Mouse (Mus musculus) lung, embryonic 16.5 days (tissue): ENCODE measurements around the gene Klf3. TPM values are rescaled to one million over a fixed set of nuclear protein-coding genes. Genes with fewer than 3 reads are reported as not detected.
A peak's percentile ranks its signal among the peaks of the same experiment; 100 is the strongest.

Source experiments
- ATAC-seq: fragments of 200-750 bp; cut with Nextera tagmentation; 2 replicates; pipeline ENCODE4 v1.8.0; 2017; ENCODE audit warnings: low read depth, mild to moderate bottlenecking, moderate library complexity
- H3K27ac ChIP-seq: fragments of 300-500 bp; sonication (generic); 2 replicates; pipeline ENCODE4 v1.5.1; 2014; ENCODE audit warnings: mild to moderate bottlenecking, control low read depth, low read length
- H3K27me3 ChIP-seq: fragments of 300-500 bp; sonication (generic); 2 replicates; pipeline ENCODE4 v1.6.1; 2014; ENCODE audit warnings: low read depth, low read length, mixed read lengths; ENCODE audit not compliant: control insufficient read depth, insufficient read depth
- H3K36me3 ChIP-seq: fragments of 300-500 bp; sonication (generic); 2 replicates; pipeline ENCODE4 v1.6.1; 2014; ENCODE audit warnings: low read length; ENCODE audit not compliant: control insufficient read depth, insufficient read depth
- H3K4me1 ChIP-seq: fragments of 300-500 bp; sonication (generic); replicated peaks from 2 replicates; pipeline ENCODE4 v1.6.1; 2014; ENCODE audit warnings: low read length, mixed read lengths; ENCODE audit not compliant: control insufficient read depth, insufficient read depth
- H3K4me2 ChIP-seq: fragments of 300-500 bp; sonication (generic); 2 replicates; pipeline ENCODE4 v1.6.1; 2014; ENCODE audit warnings: low read depth, low read length, control low read depth
- H3K4me3 ChIP-seq: fragments of 300-500 bp; sonication (generic); 2 replicates; pipeline ENCODE4 v1.5.1; 2014; ENCODE audit warnings: mild to moderate bottlenecking, low read length, control low read depth
- H3K9ac ChIP-seq: fragments of 300-500 bp; sonication (generic); 2 replicates; pipeline ENCODE4 v1.6.1; 2014; ENCODE audit warnings: low read length, control low read depth
- H3K9me3 ChIP-seq: fragments of 300-500 bp; sonication (generic); 2 replicates; pipeline ENCODE4 v1.6.1; 2016; ENCODE audit warnings: low read length; ENCODE audit not compliant: control insufficient read depth
- WGBS: fragments of 180-500 bp; shearing (Covaris S2); extraction: QIAGEN DNeasy Blood & Tissue Kit; methylation state at CpG from one replicate; pipeline ENCODE4 v1.1.7; 2014; 5-methylcytosine and 5-hydroxymethylcytosine counted together
- polyA plus RNA-seq: library from polyadenylated mRNA; unstranded; fragments of >200 nt; fragmentation: Nextera tagmentation; extraction: Ambion mirVana; gene quantifications from 2 replicates; pipeline ENCODE4 v1.2.1, GENCODE M21; 2015

The Klf3 gene
- polyA plus RNA-seq, result 53.8 and 61.5 TPM in 2 replicates

- Histone ChIP-seq H3K9ac (peak within 1 kb of the TSS; percentile 97), H3K27ac (peak within 1 kb of the TSS; percentile 94), H3K4me2 (peak within 1 kb of the TSS; percentile 74), H3K36me3 (no peaks in the 10 kb centered on the region), H3K9me3 (no peaks in the 10 kb centered on the region; the same call in 1 of the 2 replicates), H3K27me3 (no peaks in the 10 kb centered on the region), H3K4me1 (peaks cover 23% of the 10 kb centered on the region), H3K4me3 (peak within 1 kb of the TSS; percentile 60)
- ATAC-seq, result peak; percentile 96
- WGBS, result under 1% methylated on average over 66 of the region's 116 CpGs
Observed at GRCm38 (mm10) chr5:64802795-64803719, at the start of gene Klf3. Gene Klf3, plus strand, starts transcription at chr5:64803388.

- Histone ChIP-seq H3K4me2 (no peak overlapping the region), H3K4me3 (no peak overlapping the region), H3K27ac (no peak overlapping the region), H3K9ac (no peak overlapping the region), H3K36me3 (no peaks in the 10 kb centered on the region), H3K27me3 (no peaks in the 10 kb centered on the region), H3K4me1 (no peaks in the 10 kb centered on the region), H3K9me3 (no peaks in the 10 kb centered on the region)
- no peak for ATAC-seq
- WGBS, result 93% methylated on average over 4 of the region's 4 CpGs
Observed at GRCm38 (mm10) chr5:64762295-64762694, 40.9 kb upstream of the Klf3 start.

GRCm38 (mm10) chr5:64764452-64764851 lies 38.7 kb upstream of the Klf3 start:
- H3K4me1 ChIP-seq, result no peaks in the 10 kb centered on the region
- no peaks in the 10 kb centered on the region for H3K27me3 ChIP-seq
- H3K36me3 ChIP-seq, result no peaks in the 10 kb centered on the region
- no peak overlapping the region for H3K4me2 ChIP-seq
- H3K27ac ChIP-seq, result no peak overlapping the region
- H3K4me3 ChIP-seq, result no peak overlapping the region
- peaks cover 2% of the 10 kb centered on the region; the same call in 1 of the 2 replicates for H3K9me3 ChIP-seq
- no peak overlapping the region for H3K9ac ChIP-seq
- ATAC-seq, result no peak

GRCm38 (mm10) chr5:64765765-64766164 lies 37.4 kb upstream of the Klf3 start:
- Histone ChIP-seq H3K9me3 (peaks cover 2% of the 10 kb centered on the region; the same call in 1 of the 2 replicates), H3K4me3 (no peak overlapping the region), H3K4me2 (no peak overlapping the region), H3K9ac (no peak overlapping the region), H3K4me1 (no peaks in the 10 kb centered on the region), H3K36me3 (no peaks in the 10 kb centered on the region), H3K27me3 (no peaks in the 10 kb centered on the region), H3K27ac (no peak overlapping the region)
- ATAC-seq, result no peak
- 100% methylated on average over 1 of the region's 1 CpGs for WGBS

- H3K4me2 ChIP-seq, result no peak overlapping the region
- H3K27me3 ChIP-seq, result no peaks in the 10 kb centered on the region
- H3K36me3 ChIP-seq, result no peaks in the 10 kb centered on the region
- H3K9ac ChIP-seq, result no peak overlapping the region
- no peak for ATAC-seq
- 86% methylated on average over 2 of the region's 2 CpGs for WGBS
- no peak overlapping the region for H3K4me3 ChIP-seq
- peaks cover 2% of the 10 kb centered on the region; the same call in 1 of the 2 replicates for H3K9me3 ChIP-seq
- H3K4me1 ChIP-seq, result no peaks in the 10 kb centered on the region
- H3K27ac ChIP-seq, result no peak overlapping the region
Observed at GRCm38 (mm10) chr5:64766626-64767025, 36.6 kb upstream of the Klf3 start.

- Histone ChIP-seq H3K9ac (no peak overlapping the region), H3K27ac (no peak overlapping the region), H3K27me3 (no peaks in the 10 kb centered on the region), H3K4me2 (no peak overlapping the region), H3K4me3 (no peak overlapping the region), H3K9me3 (peaks cover 2% of the 10 kb centered on the region; the same call in 1 of the 2 replicates), H3K4me1 (no peaks in the 10 kb centered on the region), H3K36me3 (no peaks in the 10 kb centered on the region)
- 87% methylated on average over 2 of the region's 2 CpGs for WGBS
- ATAC-seq, result no peak
Observed at GRCm38 (mm10) chr5:64771619-64772018, 31.6 kb upstream of the Klf3 start.

DNA sequence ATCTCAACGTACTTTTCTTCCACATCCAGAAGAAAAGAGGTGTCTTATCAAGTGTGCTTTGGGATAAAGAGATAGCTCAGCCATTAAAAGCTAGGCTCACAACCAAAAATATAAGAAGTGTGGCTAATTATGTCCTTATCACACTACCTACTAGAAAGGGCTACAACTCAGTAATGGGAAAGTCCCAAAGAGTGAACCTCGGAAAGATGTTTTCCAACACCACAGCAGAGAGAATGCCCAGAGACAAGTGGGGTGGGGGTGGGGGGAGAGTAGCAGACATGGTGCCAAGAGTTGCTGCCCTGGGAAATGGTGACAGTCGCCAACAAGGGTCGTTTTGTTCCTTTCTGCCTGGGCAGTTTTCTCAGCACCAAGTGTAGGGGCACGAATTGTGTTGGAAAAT lies 25.0 kb upstream of the Klf3 start:
- WGBS, result 80% methylated on average over 5 of the region's 5 CpGs
- H3K36me3 ChIP-seq, result no peaks in the 10 kb centered on the region
- ATAC-seq, result no peak

DNA sequence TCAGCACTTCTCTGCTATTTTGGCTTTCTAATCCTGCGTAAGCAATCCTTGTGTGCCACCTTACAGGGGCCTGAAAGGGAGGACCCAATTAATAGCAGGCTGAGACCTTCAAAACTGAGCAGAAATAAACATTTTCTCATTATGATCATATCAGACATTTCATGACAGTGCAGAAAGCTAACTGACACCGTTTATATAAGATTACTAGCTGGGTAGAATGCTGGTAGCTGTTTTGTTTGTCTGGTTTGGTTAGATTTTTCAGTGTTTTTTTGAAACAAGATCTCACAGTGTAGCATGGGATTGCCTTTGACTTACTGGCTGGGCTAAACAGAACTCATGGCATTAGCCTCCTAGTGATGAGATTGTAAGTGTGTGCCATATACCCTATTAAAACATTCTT lies 23.9 kb upstream of the Klf3 start:
- Histone ChIP-seq H3K9me3 (no peaks in the 10 kb centered on the region), H3K27me3 (no peaks in the 10 kb centered on the region), H3K9ac (no peak overlapping the region), H3K4me1 (no peaks in the 10 kb centered on the region), H3K4me3 (no peak overlapping the region), H3K27ac (no peak overlapping the region), H3K4me2 (no peak overlapping the region), H3K36me3 (no peaks in the 10 kb centered on the region)
- no peak for ATAC-seq
- WGBS, result 71% methylated on average over 2 of the region's 2 CpGs

More for the DNA sequence above, 25.0 kb upstream of the Klf3 start:
- no peak overlapping the region for H3K9ac ChIP-seq
- H3K4me2 ChIP-seq, result no peak overlapping the region
- H3K4me1 ChIP-seq, result no peaks in the 10 kb centered on the region
- no peaks in the 10 kb centered on the region for H3K9me3 ChIP-seq
- H3K27ac ChIP-seq, result no peak overlapping the region
- no peak overlapping the region for H3K4me3 ChIP-seq
- H3K27me3 ChIP-seq, result no peaks in the 10 kb centered on the region

DNA sequence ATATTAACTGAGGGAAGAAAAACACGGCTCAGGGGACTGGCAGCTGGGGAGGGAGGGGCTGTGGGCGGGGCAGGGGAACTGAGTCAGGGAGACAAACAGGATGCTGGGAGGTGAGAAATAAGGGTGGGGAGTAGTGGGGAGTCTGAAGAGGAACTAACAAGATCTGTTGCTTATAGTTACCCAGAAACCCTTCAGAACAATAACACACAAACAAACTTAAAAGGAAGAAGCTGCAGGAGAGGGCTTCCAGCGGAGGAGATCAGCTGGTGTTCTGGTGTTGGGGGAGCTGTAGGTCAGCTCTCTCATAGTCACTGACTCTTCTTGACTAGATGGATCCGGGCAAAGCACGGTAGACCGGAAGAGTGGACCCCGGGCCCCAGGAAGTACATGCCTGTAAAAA lies 22.4 kb upstream of the Klf3 start:
- 51% methylated on average over 7 of the region's 7 CpGs for WGBS
- H3K9me3 ChIP-seq, result no peaks in the 10 kb centered on the region
- H3K27me3 ChIP-seq, result no peaks in the 10 kb centered on the region
- H3K9ac ChIP-seq, result no peak overlapping the region
- H3K27ac ChIP-seq, result no peak overlapping the region
- no peaks in the 10 kb centered on the region for H3K4me1 ChIP-seq
- no peak overlapping the region for H3K4me2 ChIP-seq
- H3K36me3 ChIP-seq, result no peaks in the 10 kb centered on the region
- no peak for ATAC-seq
- H3K4me3 ChIP-seq, result no peak overlapping the region
